Mouse (Mus musculus) ES-E14 (cell line): ENCODE results near the gene Myo19.

Experiments used
- CHD2 ChIP-seq: IDR thresholded peaks from 2 replicates; pipeline ENCODE4 v1.6.1; 2014; ENCODE audit warnings: mild to moderate bottlenecking, low read depth, low read length, inconsistent platforms
- ZC3H11A ChIP-seq: IDR thresholded peaks from 2 replicates; pipeline ENCODE4 v1.6.1; 2012; ENCODE audit warnings: low read depth, mild to moderate bottlenecking, inconsistent platforms, low read length, borderline replicate concordance
- ZNF384 ChIP-seq: IDR thresholded peaks from 2 replicates; pipeline ENCODE4 v1.6.1; 2012; ENCODE audit warnings: low read depth, low read length, inconsistent platforms

GRCm38 (mm10) chr11:84918425-84918824 lies 38.5 kb downstream of the Myo19 start:
- TF ChIP-seq CHD2 (no peak), ZNF384 (0 out of 2 replicates have a peak, but pooled peaks have one; percentile 30), ZC3H11A (peak; percentile 81)
